Mouse (Mus musculus): ENCODE data around the gene Irx5. TPM values are rescaled to one million over a fixed set of nuclear protein-coding genes. Genes with fewer than 3 reads are reported as not detected.
A peak's percentile ranks its signal among the peaks of the same experiment; 100 is the strongest.

Gene Irx5
- polyA plus RNA-seq, 2 experiments = 27.5 to 34.1 TPM

DNA sequence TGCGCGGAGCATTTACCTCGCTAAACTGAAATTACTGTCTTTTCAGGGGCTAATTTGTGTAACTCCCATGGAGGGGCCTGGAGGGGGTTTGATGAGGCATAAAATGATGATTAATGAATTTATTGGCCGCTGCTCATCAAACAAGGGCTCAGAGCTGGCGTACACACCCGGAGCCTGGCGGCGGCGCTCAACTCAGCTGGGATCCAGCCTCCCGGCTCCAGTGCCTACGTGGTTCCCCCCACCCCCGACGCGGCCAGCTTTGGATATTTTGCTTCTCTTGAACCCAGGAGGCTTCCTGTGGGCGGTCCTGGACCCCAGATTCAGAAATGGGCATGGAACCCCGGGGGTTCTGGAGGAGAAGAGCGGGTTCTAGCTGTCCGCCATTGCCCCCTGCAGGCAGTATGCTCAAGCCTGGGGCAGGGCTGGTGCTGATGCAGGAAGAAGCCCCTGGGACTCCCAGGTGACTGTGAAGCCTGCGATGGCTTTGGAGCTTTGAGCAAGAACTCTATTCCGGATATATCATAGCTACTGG, 9.4 kb downstream of the Irx5 start:
- H3K27ac ChIP-seq (replicated peaks; ENCODE audit: low read depth, low read length) = no peak overlapping the region
- no peak for ATAC-seq (ENCODE audit: low FRiP score, low read depth)
- 0 out of 2 replicates have a peak overlapping the region, but pooled peaks have one; percentile 38 for H3K4me3 ChIP-seq (replicated peaks; ENCODE audit: low read length)

DNA sequence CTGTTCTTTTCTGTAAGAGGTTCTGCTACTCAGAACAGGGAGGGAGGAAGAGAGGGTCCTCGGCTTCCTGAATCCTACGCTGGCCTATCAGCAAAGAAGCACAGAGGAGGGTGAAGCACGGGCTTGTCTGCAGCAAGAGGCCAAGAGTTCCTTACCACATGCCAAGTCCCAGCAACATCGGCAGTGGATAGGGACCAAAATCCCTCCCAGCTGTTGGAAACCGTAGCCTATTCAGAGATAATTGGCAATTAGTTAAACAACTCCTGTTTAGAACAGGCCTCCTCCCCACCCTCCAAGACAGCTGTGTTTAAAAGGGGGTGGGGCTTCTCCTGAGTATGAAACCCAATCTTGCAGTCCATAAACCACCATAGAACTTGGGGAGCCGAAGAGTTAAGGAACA, 22.1 kb downstream of the Irx5 start:
- WGBS = 20% methylated on average over 6 of the region's 6 CpGs
- Histone ChIP-seq H3K4me3 (replicated peaks; ENCODE audit: low read length) (no peak overlapping the region), H3K27me3 (ENCODE audit: control insufficient read depth, insufficient read depth, low read length) (no peaks in the 10 kb centered on the region), H3K4me1 (ENCODE audit: control insufficient read depth, insufficient read depth, low read length) (no peaks in the 10 kb centered on the region), H3K27ac (replicated peaks; ENCODE audit: low read depth, low read length) (no peak overlapping the region), H3K9me3 (ENCODE audit: control insufficient read depth, low read length) (no peaks in the 10 kb centered on the region), H3K9ac (ENCODE audit: low read depth, low read length, severe bottlenecking) (no peak overlapping the region), H3K4me2 (replicated peaks; ENCODE audit: low read depth, low read length, severe bottlenecking) (no peak overlapping the region), H3K36me3 (ENCODE audit: control insufficient read depth, insufficient read depth, low read length) (no peaks in the 10 kb centered on the region)
- peak; percentile 44 for ATAC-seq (ENCODE audit: low FRiP score, low read depth)
- TF ChIP-seq POLR2A (IDR thresholded peaks at IDR 0.05; ENCODE audit: borderline replicate concordance, extremely low read depth, insufficient read depth, insufficient read length) = no peak
- no peak for DNase-seq (ENCODE audit: low spot score)

More for the DNA sequence above, 9.4 kb downstream of the Irx5 start:
- WGBS = 7% methylated on average over 18 of the region's 20 CpGs
- Histone ChIP-seq H3K9ac (ENCODE audit: low read depth, low read length, severe bottlenecking) (no peak overlapping the region), H3K27me3 (ENCODE audit: control insufficient read depth, insufficient read depth, low read length) (peaks cover 69% of the 10 kb centered on the region), H3K9me3 (ENCODE audit: control insufficient read depth, low read length) (no peaks in the 10 kb centered on the region), H3K36me3 (ENCODE audit: control insufficient read depth, insufficient read depth, low read length) (no peaks in the 10 kb centered on the region; the same call in 1 of the 2 replicates), H3K4me1 (ENCODE audit: control insufficient read depth, insufficient read depth, low read length) (peaks cover 7% of the 10 kb centered on the region; the same call in 1 of the 2 replicates), H3K4me2 (replicated peaks; ENCODE audit: low read depth, low read length, severe bottlenecking) (peak overlapping the region; percentile 50)
- DNase-seq (ENCODE audit: low spot score) = peak; percentile 42
- TF ChIP-seq POLR2A (IDR thresholded peaks at IDR 0.05; ENCODE audit: borderline replicate concordance, extremely low read depth, insufficient read depth, insufficient read length) = no peak

DNA sequence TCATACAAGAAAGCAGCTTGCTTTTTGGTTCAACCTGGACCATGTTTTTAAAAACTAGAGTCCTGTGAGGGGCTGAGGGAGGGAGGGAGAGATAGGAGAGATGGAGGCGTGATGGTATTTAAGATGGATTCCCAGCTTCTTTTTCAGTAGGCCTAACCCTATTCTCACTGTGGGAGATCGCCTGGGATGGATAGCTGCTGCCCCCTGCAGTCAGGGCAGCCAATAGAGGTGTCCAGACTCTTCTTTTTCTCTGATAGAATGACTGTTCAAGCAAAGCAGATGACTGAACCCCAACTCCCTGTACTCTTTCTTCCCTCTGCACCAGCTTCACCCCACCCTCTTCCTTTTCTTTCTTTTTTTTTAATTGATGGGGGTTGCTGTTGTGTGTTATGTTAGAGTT, 23.1 kb downstream of the Irx5 start:
- Histone ChIP-seq H3K9ac (ENCODE audit: low read depth, low read length, severe bottlenecking) (no peak overlapping the region), H3K4me2 (replicated peaks; ENCODE audit: low read depth, low read length, severe bottlenecking) (no peak overlapping the region), H3K4me3 (replicated peaks; ENCODE audit: low read length) (no peak overlapping the region), H3K36me3 (ENCODE audit: control insufficient read depth, insufficient read depth, low read length) (no peaks in the 10 kb centered on the region), H3K4me1 (ENCODE audit: control insufficient read depth, insufficient read depth, low read length) (no peaks in the 10 kb centered on the region), H3K27ac (replicated peaks; ENCODE audit: low read depth, low read length) (no peak overlapping the region), H3K27me3 (ENCODE audit: control insufficient read depth, insufficient read depth, low read length) (no peaks in the 10 kb centered on the region), H3K9me3 (ENCODE audit: control insufficient read depth, low read length) (no peaks in the 10 kb centered on the region)
- DNase-seq (ENCODE audit: low spot score) = no peak
- WGBS = 45% methylated on average over 2 of the region's 2 CpGs
- TF ChIP-seq POLR2A (IDR thresholded peaks at IDR 0.05; ENCODE audit: borderline replicate concordance, extremely low read depth, insufficient read depth, insufficient read length) = no peak
- ATAC-seq (ENCODE audit: low FRiP score, low read depth) = no peak

DNA sequence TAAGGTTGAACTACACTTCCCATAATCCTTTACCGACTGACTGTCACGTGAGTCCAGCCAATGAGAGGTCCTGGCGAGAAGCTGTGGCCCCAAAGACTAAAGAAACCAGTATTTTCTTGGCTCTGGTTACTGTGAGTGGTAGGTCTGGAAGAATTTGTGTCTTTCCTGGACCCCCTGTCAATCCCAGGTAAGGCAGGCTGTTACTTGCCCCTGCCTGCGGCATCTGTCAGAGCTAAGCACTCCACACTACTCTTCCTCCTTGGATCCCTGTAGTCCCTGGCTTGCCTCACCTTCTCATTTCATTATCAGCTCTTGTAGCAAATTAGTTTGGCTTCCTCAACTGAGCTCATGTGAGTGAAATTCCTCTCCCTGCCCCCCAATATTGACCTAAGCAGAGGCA, 30.5 kb downstream of the Irx5 start:
- H3K4me2 ChIP-seq (replicated peaks; ENCODE audit: low read depth, low read length, severe bottlenecking) = no peak overlapping the region
- H3K9ac ChIP-seq (ENCODE audit: low read depth, low read length, severe bottlenecking) = no peak overlapping the region
- ATAC-seq (ENCODE audit: low FRiP score, low read depth) = no peak
- no peak overlapping the region for H3K4me3 ChIP-seq (replicated peaks; ENCODE audit: low read length)
- 74% methylated on average over 4 of the region's 4 CpGs for WGBS
- H3K36me3 ChIP-seq (ENCODE audit: control insufficient read depth, insufficient read depth, low read length) = no peaks in the 10 kb centered on the region
- no peaks in the 10 kb centered on the region for H3K9me3 ChIP-seq (ENCODE audit: control insufficient read depth, low read length)
- H3K27ac ChIP-seq (replicated peaks; ENCODE audit: low read depth, low read length) = no peak overlapping the region
- no peaks in the 10 kb centered on the region for H3K4me1 ChIP-seq (ENCODE audit: control insufficient read depth, insufficient read depth, low read length)
- TF ChIP-seq POLR2A (IDR thresholded peaks at IDR 0.05; ENCODE audit: borderline replicate concordance, extremely low read depth, insufficient read depth, insufficient read length) = no peak
- no peak for DNase-seq (ENCODE audit: low spot score)
- no peaks in the 10 kb centered on the region for H3K27me3 ChIP-seq (ENCODE audit: control insufficient read depth, insufficient read depth, low read length)

DNA sequence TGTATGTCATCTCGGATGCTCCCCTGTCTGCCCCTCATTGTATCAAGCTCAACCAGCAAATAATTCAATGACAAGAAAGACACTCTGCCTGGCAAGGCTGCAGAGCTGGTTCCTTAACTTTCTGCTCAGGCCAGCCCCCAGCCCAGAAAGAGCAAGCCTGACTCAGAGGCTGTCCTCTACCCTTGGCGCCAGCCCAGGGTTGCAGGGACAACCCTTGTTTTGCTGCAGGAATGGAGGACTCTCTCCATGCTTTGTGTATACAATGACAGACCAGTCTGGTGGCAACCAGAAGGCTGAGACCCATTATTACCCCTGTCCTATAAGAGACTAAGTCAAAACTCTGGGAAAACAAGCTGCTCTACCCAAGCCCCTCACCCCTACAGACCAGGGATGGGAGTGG, 46.8 kb downstream of the Irx5 start:
- Histone ChIP-seq H3K4me3 (replicated peaks; ENCODE audit: low read length) (no peak overlapping the region), H3K36me3 (ENCODE audit: control insufficient read depth, insufficient read depth, low read length) (no peaks in the 10 kb centered on the region), H3K4me1 (ENCODE audit: control insufficient read depth, insufficient read depth, low read length) (no peaks in the 10 kb centered on the region), H3K27me3 (ENCODE audit: control insufficient read depth, insufficient read depth, low read length) (no peaks in the 10 kb centered on the region), H3K27ac (replicated peaks; ENCODE audit: low read depth, low read length) (no peak overlapping the region), H3K4me2 (replicated peaks; ENCODE audit: low read depth, low read length, severe bottlenecking) (no peak overlapping the region), H3K9me3 (ENCODE audit: control insufficient read depth, low read length) (no peaks in the 10 kb centered on the region), H3K9ac (ENCODE audit: low read depth, low read length, severe bottlenecking) (no peak overlapping the region)
- WGBS = 81% methylated on average over 2 of the region's 2 CpGs
- DNase-seq (ENCODE audit: low spot score) = no peak
- no peak for ATAC-seq (ENCODE audit: low FRiP score, low read depth)
- TF ChIP-seq POLR2A (IDR thresholded peaks at IDR 0.05; ENCODE audit: borderline replicate concordance, extremely low read depth, insufficient read depth, insufficient read length) = no peak

DNA sequence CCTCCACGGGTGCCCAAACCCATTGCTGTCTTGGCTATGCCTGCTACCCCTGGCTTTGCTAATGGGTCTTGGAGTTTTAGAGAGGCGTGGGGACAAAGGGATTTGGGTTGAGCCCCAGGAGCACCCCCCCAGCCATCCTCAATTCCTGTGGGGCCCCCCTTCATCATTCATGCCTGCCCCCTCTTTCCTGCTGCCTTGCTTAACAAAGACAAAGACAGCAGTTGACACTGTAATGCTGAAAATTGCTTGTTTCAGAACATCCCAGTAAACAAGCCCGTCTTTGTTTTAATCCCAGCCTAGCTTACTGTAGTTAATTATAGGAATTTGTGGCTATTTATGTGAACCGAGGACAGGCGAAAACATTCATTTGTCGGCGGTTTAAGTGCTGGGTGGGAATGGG, 50.7 kb downstream of the Irx5 start:
- H3K4me3 ChIP-seq (replicated peaks; ENCODE audit: low read length) = no peak overlapping the region
- H3K9ac ChIP-seq (ENCODE audit: low read depth, low read length, severe bottlenecking) = no peak overlapping the region
- whole genome bisulfite sequencing = 56% methylated on average over 7 of the region's 7 CpGs
- H3K9me3 ChIP-seq (ENCODE audit: control insufficient read depth, low read length) = no peaks in the 10 kb centered on the region
- no peaks in the 10 kb centered on the region for H3K36me3 ChIP-seq (ENCODE audit: control insufficient read depth, insufficient read depth, low read length)
- H3K27ac ChIP-seq (replicated peaks; ENCODE audit: low read depth, low read length) = no peak overlapping the region
- no peaks in the 10 kb centered on the region for H3K27me3 ChIP-seq (ENCODE audit: control insufficient read depth, insufficient read depth, low read length)
- no peak for DNase-seq (ENCODE audit: low spot score)
- no peak for ATAC-seq (ENCODE audit: low FRiP score, low read depth)
- no peaks in the 10 kb centered on the region for H3K4me1 ChIP-seq (ENCODE audit: control insufficient read depth, insufficient read depth, low read length)
- no peak for TF ChIP-seq POLR2A (IDR thresholded peaks at IDR 0.05; ENCODE audit: borderline replicate concordance, extremely low read depth, insufficient read depth, insufficient read length)
- H3K4me2 ChIP-seq (replicated peaks; ENCODE audit: low read depth, low read length, severe bottlenecking) = no peak overlapping the region
